Mouse (Mus musculus) stomach, postnatal 0 days (tissue): ENCODE data around the gene Chd9.

Source experiments
- CTCF ChIP-seq: IDR thresholded peaks from 2 replicates; pipeline ENCODE4 v1.5.1; 2016; ENCODE audit warnings: antibody characterized with exemption, low read depth, mild to moderate bottlenecking, moderate library complexity
- EP300 ChIP-seq: optimal IDR thresholded peaks from 2 replicates; pipeline ENCODE3; 2016; ENCODE audit warnings: antibody characterized with exemption

GRCm38 (mm10) chr8:90943770-90944169 is 115.6 kb downstream of the Chd9 start:
- TF ChIP-seq CTCF (no peak), EP300 (no peak)
